Mouse (Mus musculus): ENCODE data around the gene Nxpe5. TPM values are rescaled to one million over a fixed set of nuclear protein-coding genes. Genes with fewer than 3 reads are reported as not detected.

The Nxpe5 gene
- total RNA-seq, 2 experiments from 2014 or later, result 0.25 TPM; not detected in 1

GRCm38 (mm10) chr5:138253061-138253460 is 27.4 kb downstream of the Nxpe5 start:
- DNase-seq, result no peak

GRCm38 (mm10) chr5:138255353-138256093 is 29.8 kb downstream of the Nxpe5 start, which contains the start of gene Lamtor4:
Gene Lamtor4, plus strand, starts transcription at chr5:138255482.
- peak; percentile 92 to 94 for DNase-seq

DNA sequence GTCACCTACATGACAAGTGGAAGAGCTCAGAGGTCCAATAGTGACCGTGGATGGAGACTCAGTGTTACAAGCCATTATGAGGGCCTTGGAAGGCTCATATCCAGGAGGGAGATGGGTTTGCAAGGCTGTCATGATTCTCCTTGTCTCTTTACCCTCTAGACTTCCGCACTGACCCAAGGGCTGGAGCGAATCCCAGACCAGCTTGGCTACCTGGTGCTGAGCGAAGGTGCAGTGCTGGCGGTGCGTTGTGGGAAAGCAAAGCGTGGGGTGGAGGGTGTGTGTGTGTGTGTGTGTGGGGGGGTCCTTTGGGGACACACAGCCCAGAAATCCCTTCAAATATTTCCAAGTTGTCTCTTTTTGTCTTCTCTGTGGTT is 30.4 kb downstream of the Nxpe5 start:
- no peak for DNase-seq

GRCm38 (mm10) chr5:138256966-138257584 is 31.4 kb downstream of the Nxpe5 start:
- no peak for DNase-seq

GRCm38 (mm10) chr5:138257585-138257978 is 31.9 kb downstream of the Nxpe5 start:
- DNase-seq, result no peak

GRCm38 (mm10) chr5:138258078-138258477 is 32.4 kb downstream of the Nxpe5 start:
- no peak for DNase-seq

DNA sequence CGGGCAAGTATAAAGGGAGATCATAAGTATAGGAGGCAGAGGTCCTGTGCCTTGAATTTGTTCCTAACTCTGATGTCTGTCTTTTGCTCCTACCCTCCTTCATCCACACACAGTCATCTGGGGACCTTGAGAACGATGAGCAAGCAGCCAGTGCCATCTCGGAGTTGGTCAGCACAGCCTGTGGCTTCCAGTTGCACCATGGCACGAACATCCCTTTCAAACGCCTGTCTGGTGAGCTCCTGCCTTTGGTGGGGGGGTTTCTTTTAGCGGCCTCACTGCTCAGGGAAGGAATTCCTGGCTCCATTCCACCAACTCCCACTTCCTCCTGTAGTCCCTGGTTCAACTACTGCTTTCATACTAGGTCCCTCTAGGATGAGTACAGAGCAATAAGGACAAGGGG is 32.8 kb downstream of the Nxpe5 start:
- DNase-seq, result no peak

DNA sequence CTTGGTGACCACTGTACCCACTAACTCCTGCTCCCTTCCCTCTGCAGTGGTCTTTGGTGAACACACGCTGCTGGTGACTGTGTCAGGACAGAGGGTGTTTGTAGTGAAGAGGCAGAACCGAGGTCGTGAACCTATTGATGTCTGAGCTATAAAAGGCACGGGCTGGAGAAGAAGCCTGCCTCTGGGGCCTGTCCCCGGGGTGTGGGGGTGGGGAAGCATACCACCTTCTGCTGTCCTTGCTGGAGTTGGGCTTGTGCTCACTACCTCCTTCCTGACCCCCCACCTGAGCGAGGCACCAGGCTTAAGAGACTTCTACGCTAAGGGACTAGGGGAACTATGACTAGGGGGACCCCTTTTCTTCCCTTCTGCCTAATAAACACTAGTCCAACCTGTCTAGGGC is 33.3 kb downstream of the Nxpe5 start:
- DNase-seq, result no peak

GRCm38 (mm10) chr5:138260051-138260450 is 34.4 kb downstream of the Nxpe5 start:
- DNase-seq, result no peak

DNA sequence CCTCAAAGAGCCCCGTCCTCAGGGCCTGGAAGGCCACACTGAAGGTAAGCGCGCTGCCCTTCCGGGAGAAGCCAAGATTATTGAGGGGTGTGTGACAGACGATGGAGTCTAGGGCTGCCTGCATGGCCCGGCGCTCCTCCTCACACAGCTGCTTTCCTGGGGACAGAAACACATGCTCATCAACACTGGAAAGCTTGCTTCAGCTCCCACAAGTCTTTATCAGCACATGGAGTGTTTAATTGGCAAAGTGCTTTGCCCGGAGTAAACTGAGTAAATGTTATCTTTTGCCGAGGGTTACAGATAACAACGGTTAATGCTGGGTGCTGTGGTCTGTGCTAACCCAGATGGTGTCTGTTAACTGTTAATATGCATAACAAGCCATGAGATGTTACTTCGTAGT is 35.1 kb downstream of the Nxpe5 start:
- no peak for DNase-seq

DNA sequence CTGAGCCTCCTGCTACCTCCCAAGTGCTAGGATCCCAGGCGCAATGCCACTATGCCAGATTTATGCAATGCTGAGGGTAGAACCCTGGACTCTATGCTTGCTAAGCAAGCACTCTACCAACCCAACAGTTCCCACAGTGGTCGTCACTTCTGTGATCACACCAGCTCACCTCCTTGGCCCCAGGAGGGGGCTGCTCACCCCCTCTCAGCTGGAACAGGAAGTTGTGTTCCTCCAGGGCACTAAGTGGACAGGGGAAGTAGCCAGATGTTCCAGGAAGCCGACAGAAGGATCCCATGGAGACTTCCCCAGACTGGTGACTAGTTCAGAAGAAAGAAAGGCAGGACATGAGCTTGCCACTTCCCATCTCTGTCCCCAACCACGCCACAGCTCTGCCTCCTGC is 36.3 kb downstream of the Nxpe5 start:
- DNase-seq, result no peak

GRCm38 (mm10) chr5:138262582-138263240 is 37.0 kb downstream of the Nxpe5 start:
- DNase-seq, result no peak

DNA sequence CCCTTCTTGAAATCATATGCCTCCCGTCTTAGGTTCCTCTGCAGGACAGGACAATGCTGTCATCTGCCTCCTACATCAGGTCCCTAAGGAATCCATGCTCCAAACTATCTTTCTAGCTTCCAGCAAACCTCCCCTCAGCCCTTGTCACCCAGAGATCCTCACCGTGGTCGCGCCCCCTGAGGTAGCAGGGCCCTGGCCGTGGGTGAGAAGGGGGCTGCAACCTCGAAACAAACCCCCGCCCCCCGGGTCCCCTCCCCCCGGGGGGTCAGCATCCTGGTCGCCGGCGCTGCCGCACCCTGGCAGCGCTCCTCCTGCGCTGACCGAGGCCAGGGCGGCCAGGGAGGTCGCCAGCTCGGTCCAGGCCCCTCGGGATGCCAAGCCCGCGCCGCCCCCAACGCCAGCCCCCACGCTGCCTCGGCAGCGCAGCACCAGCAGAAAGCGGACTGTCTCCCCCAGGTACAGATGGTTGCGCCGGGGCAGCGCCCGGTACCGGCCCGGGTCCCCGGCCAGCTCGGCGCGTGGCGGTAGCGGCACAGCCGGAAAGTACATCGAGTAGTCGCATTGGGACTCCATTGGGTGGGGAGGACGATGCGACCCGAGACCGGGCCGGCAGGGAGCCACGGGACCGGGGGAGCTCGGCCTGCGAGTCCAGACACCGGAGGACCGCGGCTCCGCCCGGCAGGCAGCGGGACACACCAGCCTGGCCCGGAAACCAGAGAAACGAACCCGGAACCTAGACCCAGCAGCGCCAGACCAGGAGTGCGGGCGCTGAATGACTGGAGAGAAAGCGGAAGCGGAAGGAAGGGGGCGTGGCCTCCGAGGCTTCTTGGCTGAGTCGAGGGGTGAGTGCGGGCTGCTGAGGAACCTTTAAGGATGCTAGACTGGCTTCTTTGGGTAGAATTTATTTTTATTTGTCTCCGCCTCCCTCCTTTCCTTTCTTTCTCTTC is 37.8 kb downstream of the Nxpe5 start, which contains the start of gene BC037034:
BC037034 (minus strand) TSS at position 774 of the 947 bp plus-strand sequence.
- peak; percentile 87 to 90 for DNase-seq

DNA sequence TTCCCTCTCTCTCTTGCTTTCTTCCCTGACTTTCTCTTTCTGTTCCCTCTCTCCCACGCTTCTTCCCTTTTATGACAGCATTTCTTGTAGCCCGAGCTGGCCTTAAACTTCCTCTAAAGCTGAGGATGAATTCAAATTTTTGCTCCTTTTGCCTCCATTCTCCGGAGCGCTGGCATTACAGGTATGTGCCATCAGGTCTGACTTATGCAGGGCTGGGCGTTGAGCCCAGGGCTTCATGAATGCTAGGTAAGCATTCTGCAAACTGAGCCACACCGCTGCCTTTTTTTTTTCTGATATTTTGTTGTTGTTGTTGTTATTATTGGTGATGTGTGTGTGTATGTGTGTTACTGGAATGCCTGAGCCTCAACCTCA is 38.5 kb downstream of the Nxpe5 start:
- no peak for DNase-seq

- no peak for DNase-seq
Observed at GRCm38 (mm10) chr5:138265712-138266111, 40.0 kb downstream of the Nxpe5 start.

DNA sequence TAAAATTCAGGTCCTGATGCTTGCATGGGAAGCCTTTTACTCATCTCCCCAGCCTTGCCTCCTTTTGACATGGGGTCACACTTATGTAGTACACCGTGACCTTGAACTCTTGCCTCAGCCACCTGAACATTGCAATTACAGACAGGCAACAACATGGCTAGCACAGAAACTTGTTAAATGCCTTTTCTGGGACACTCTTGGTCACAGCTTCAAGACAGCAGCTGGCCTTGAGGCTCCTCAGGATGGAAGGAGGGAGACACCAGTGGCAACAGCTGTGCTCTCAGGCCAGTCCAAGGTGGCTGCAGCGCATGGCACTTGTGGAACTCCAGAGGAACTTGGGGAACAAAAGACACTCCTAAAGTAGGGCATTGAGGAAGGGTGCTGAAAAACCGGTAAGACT is 41.4 kb downstream of the Nxpe5 start:
- no peak for DNase-seq

DNA sequence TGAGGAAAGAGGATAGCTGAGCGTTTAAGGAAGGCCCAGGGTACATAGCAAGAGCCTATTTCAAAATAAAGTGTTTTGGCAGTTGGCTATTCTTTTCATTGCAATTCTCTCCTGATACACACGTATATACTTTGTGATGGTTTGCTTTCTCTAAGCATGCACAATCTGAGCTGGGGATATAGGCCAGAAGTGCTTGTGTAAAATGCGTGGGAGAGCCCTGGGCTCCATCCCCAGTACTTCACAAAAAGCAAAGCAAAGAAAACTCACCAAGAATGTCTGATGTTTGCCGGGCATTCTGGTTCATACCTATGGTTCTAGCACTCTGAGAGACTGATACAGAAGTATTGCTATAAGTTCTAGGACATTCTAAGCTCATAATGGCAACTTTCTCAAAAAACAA is 43.3 kb downstream of the Nxpe5 start:
- DNase-seq, result no peak

DNA sequence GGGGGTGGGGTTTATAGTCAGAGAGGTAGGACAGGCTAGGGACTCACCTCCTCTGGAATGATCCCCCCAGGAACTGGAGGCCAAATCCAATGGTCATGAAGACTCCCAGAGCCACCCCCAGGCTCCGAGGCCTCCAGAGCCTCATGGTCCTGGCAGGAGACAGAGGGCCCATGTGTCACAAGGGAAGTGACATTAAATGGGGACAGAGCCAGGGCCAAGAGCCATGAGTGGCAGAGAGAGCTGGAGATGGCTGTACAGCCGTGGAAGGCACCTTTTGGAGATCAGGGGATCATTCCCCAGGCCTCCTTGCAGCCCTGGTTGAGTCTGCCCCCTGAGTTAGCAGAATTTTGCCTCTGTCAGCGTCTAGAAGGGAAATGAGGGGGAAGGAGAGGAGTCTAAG is 45.5 kb downstream of the Nxpe5 start:
- DNase-seq, result no peak

GRCm38 (mm10) chr5:138272409-138272923 is 46.8 kb downstream of the Nxpe5 start, which contains the start of gene Gal3st4:
Gene Gal3st4, minus strand, starts transcription at chr5:138272840.
- no peak for DNase-seq

GRCm38 (mm10) chr5:138274186-138274585 is 48.5 kb downstream of the Nxpe5 start:
- no peak for DNase-seq

- DNase-seq, result no peak
Observed at GRCm38 (mm10) chr5:138275216-138276050, 49.7 kb downstream of the Nxpe5 start.

Measured in layer of hippocampus, postnatal 36 days (tissue).